Mouse (Mus musculus) forebrain, embryonic 11.5 days (tissue): ENCODE data around the gene Tef. TPM values are rescaled to one million over a fixed set of nuclear protein-coding genes. Genes with fewer than 3 reads are reported as not detected.
A peak's percentile ranks its signal among the peaks of the same experiment; 100 is the strongest.

Source experiments
- ATAC-seq: fragments of 200-750 bp; cut with Nextera tagmentation; replicated peaks from 2 replicates; pipeline ENCODE4 v1.8.0; 2017; ENCODE audit warnings: moderate TSS enrichment; ENCODE audit not compliant: low FRiP score
- DNase-seq: peaks from one replicate; pipeline ENCODE4 v3.0.0-alpha.2; 2017; ENCODE audit warnings: low spot score
- H3K27ac ChIP-seq: fragments of 300-500 bp; sonication (generic); 2 replicates; pipeline ENCODE4 v1.5.1; 2014; ENCODE audit warnings: low read depth, low read length
- H3K27me3 ChIP-seq: fragments of 300-500 bp; sonication (generic); 2 replicates; pipeline ENCODE4 v1.6.1; 2014; ENCODE audit warnings: mild to moderate bottlenecking, low read length, mixed read lengths; ENCODE audit not compliant: control insufficient read depth, insufficient read depth
- H3K36me3 ChIP-seq: fragments of 300-500 bp; sonication (generic); 2 replicates; pipeline ENCODE4 v1.6.1; 2014; ENCODE audit warnings: mild to moderate bottlenecking, low read length, moderate library complexity, mixed read lengths; ENCODE audit not compliant: control insufficient read depth, insufficient read depth
- H3K4me1 ChIP-seq: fragments of 300-500 bp; sonication (generic); replicated peaks from 2 replicates; pipeline ENCODE4 v1.6.1; 2014; ENCODE audit warnings: low read length, mixed read lengths; ENCODE audit not compliant: control insufficient read depth, insufficient read depth
- H3K4me2 ChIP-seq: fragments of 300-500 bp; sonication (generic); 2 replicates; pipeline ENCODE4 v1.6.1; 2014; ENCODE audit warnings: low read depth, mild to moderate bottlenecking, low read length, moderate library complexity, mixed read lengths; ENCODE audit not compliant: severe bottlenecking
- H3K4me3 ChIP-seq: fragments of 300-500 bp; sonication (generic); 2 replicates; pipeline ENCODE4 v1.5.1; 2014; ENCODE audit warnings: low read depth, low read length
- H3K9ac ChIP-seq: fragments of 300-500 bp; sonication (generic); 2 replicates; pipeline ENCODE4 v1.6.1; 2014; ENCODE audit warnings: low read length
- H3K9me3 ChIP-seq: fragments of 300-500 bp; sonication (generic); 2 replicates; pipeline ENCODE4 v1.6.1; 2016; ENCODE audit warnings: low read length, mixed read lengths; ENCODE audit not compliant: control insufficient read depth
- WGBS: fragments of 180-500 bp; shearing (Covaris S2); extraction: QIAGEN DNeasy Blood & Tissue Kit; methylation state at CpG from one replicate; pipeline ENCODE4 v1.1.7; 2014; 5-methylcytosine and 5-hydroxymethylcytosine counted together
- polyA plus RNA-seq: library from polyadenylated mRNA; unstranded; fragments of >200 nt; fragmentation: Nextera tagmentation; extraction: Ambion mirVana; gene quantifications from 2 replicates; pipeline ENCODE4 v1.2.1, GENCODE M21; 2014

Gene Tef
- 16.8 and 17.4 TPM in 2 replicates for polyA plus RNA-seq

DNA sequence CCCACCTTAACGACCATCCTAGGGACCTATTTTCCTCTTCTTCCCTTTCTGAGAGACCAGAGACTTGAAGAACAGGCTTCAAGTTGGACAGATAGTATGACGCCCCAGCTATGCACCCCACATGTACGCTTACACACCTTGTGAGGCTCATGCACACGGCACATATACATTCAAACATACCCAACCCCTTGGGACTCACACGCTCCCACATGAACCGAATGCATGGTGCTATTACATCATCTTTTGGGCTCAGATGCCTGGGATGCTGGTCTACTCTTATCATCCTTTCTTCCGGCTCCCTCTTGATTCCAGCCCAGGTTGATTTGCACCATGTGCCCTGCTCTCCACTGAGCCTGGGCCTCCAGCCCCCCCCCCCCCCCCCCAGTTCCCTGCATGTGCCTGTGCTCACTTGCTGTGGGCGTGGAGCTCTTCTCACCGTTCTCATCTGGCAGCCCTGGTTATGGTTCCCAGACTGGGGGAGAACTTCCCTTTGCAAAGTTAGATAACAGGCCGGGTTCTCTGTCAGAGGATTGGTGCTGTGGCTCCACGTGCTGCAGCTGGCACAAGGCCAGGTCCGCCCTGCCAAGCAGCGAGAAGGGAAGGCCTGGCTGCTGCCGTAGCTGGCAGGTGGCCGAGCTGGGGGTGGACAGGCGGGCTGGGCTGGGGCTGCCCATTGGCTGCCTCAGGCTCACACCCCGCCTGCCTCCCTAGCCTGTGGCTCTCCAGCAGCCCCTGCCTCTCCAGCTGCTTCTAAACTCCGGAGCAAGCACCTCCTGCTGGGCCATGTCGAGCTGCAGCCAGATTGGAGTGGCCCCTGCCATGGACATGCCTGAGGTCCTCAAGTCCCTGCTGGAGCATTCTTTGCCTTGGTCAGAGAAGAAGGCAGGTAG, at the start of gene Tef:
Gene Tef (plus strand): TSS at position 421 of the 890 bp plus-strand sequence.
- peak within 1 kb of the TSS; percentile 29 for H3K9ac ChIP-seq
- DNase-seq: peak; percentile 92
- 29% methylated on average over 19 of the region's 19 CpGs for WGBS

DNA sequence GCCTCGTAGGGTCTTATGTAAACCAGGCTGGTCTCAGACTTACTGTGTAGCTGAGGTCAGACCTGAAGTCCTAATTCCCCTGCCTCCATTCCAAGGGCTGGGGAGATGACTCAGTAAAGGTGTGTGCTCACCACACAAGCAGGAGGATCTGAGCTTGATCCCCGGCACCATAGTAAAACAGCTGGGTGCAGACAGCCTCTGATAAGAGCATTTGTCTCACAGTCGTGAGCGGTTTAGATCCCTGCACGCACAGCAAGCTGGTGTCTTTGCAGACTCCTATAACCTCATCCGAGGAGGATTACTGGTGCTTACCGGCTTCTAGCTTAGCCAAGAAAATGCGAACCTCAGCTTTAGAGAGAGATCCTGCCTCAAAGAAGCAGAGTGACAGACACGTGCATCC, 48.6 kb upstream of the Tef start:
- DNase-seq: no peak
- Histone ChIP-seq H3K9me3 (no peaks in the 10 kb centered on the region), H3K27ac (no peak overlapping the region), H3K27me3 (no peaks in the 10 kb centered on the region), H3K4me3 (no peak overlapping the region), H3K4me1 (no peaks in the 10 kb centered on the region), H3K4me2 (no peak overlapping the region), H3K36me3 (no peaks in the 10 kb centered on the region; the same call in 1 of the 2 replicates), H3K9ac (no peak overlapping the region)
- 93% methylated on average over 9 of the region's 9 CpGs for WGBS
- no peak for ATAC-seq

More for the DNA sequence above, at the start of gene Tef:
- H3K4me3 ChIP-seq: peak within 1 kb of the TSS; percentile 2; the same call in 1 of the 2 replicates
- peak within 1 kb of the TSS; percentile 46 for H3K4me2 ChIP-seq
- peak; percentile 99 for ATAC-seq
- H3K36me3 ChIP-seq: no peaks in the 10 kb centered on the region
- peaks cover 9% of the 10 kb centered on the region; the same call in 1 of the 2 replicates for H3K4me1 ChIP-seq
- H3K27me3 ChIP-seq: no peaks in the 10 kb centered on the region
- no peak within 1 kb of the TSS for H3K27ac ChIP-seq
- H3K9me3 ChIP-seq: no peaks in the 10 kb centered on the region

DNA sequence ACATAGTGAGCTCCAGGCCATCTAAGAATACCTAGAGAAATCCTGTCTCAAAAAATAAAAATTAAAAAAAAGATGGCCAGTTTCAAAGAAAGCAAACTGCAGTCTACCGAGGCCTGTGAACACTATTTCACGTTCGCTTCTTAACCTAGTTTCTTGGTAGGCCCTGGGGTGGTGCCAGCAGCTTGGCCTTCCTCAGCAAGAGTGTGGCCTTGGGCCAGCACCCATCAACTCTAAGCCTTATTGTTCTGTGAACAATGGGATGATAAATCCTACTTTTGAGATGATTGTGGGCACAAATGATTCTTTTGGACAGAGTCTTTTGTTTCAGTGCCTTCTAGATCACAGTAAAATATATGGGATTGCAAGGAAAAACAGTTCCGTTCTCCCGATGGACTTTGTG, 43.5 kb upstream of the Tef start:
- ATAC-seq (no peak), DNase-seq (no peak)
- Histone ChIP-seq H3K4me2 (no peak overlapping the region), H3K4me3 (no peak overlapping the region), H3K4me1 (no peaks in the 10 kb centered on the region), H3K27ac (no peak overlapping the region), H3K36me3 (peaks cover 2% of the 10 kb centered on the region; the same call in 1 of the 2 replicates), H3K9ac (no peak overlapping the region), H3K9me3 (no peaks in the 10 kb centered on the region), H3K27me3 (no peaks in the 10 kb centered on the region)
- 89% methylated on average over 5 of the region's 5 CpGs for WGBS

- ATAC-seq: no peak
- DNase-seq: no peak
- H3K4me3 ChIP-seq: no peak overlapping the region
- H3K27ac ChIP-seq: no peak overlapping the region
- 97% methylated on average over 3 of the region's 3 CpGs for WGBS
- no peak overlapping the region for H3K4me2 ChIP-seq
- no peaks in the 10 kb centered on the region for H3K9me3 ChIP-seq
- H3K9ac ChIP-seq: no peak overlapping the region
- H3K36me3 ChIP-seq: peaks cover 2% of the 10 kb centered on the region; the same call in 1 of the 2 replicates
- no peaks in the 10 kb centered on the region for H3K4me1 ChIP-seq
- H3K27me3 ChIP-seq: no peaks in the 10 kb centered on the region
Observed at GRCm38 (mm10) chr15:81759542-81759941, 42.7 kb upstream of the Tef start.

- no peak overlapping the region for H3K4me2 ChIP-seq
- DNase-seq (no peak), ATAC-seq (no peak)
- H3K27me3 ChIP-seq: no peaks in the 10 kb centered on the region
- H3K27ac ChIP-seq: no peak overlapping the region
- no peaks in the 10 kb centered on the region for H3K9me3 ChIP-seq
- no peak overlapping the region for H3K4me3 ChIP-seq
- H3K36me3 ChIP-seq: peaks cover 2% of the 10 kb centered on the region; the same call in 1 of the 2 replicates
- H3K4me1 ChIP-seq: no peaks in the 10 kb centered on the region
- WGBS: 93% methylated on average over 5 of the region's 5 CpGs
- H3K9ac ChIP-seq: no peak overlapping the region
Observed at GRCm38 (mm10) chr15:81760361-81761079, 41.7 kb upstream of the Tef start.

DNA sequence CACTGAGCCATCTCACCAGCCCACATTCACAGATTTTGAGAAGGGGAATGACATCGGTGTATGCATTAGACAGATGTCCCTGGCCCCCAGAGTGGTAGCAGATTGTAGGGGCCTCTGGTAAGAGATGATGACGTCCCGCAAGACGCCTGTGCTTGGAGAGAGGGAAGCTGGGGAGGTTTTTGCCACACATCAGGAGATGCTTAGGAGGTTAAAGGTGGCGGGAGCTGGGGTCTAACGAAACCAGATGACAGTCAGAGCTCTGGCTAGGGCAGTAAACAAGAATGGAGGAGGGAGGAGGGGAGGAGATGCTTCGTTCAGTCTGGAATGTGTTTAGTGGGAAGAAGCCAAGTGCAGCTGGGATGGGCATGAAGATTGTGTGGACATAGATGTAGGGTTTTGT, 40.8 kb upstream of the Tef start:
- Histone ChIP-seq H3K36me3 (peaks cover 2% of the 10 kb centered on the region; the same call in 1 of the 2 replicates), H3K9ac (no peak overlapping the region), H3K4me2 (no peak overlapping the region), H3K9me3 (no peaks in the 10 kb centered on the region), H3K4me3 (no peak overlapping the region), H3K27me3 (no peaks in the 10 kb centered on the region), H3K27ac (no peak overlapping the region), H3K4me1 (no peaks in the 10 kb centered on the region)
- ATAC-seq (no peak), DNase-seq (no peak)
- WGBS: 82% methylated on average over 7 of the region's 7 CpGs

- Histone ChIP-seq H3K36me3 (peaks cover 2% of the 10 kb centered on the region; the same call in 1 of the 2 replicates), H3K27ac (no peak overlapping the region), H3K27me3 (no peaks in the 10 kb centered on the region), H3K4me2 (no peak overlapping the region), H3K9me3 (no peaks in the 10 kb centered on the region), H3K4me1 (no peaks in the 10 kb centered on the region), H3K4me3 (no peak overlapping the region), H3K9ac (no peak overlapping the region)
- 90% methylated on average over 3 of the region's 3 CpGs for WGBS
- no peak for DNase-seq
- no peak for ATAC-seq
Observed at GRCm38 (mm10) chr15:81761959-81762358, 40.3 kb upstream of the Tef start.

GRCm38 (mm10) chr15:81764573-81764972, 37.6 kb upstream of the Tef start:
- Histone ChIP-seq H3K27ac (no peak overlapping the region), H3K27me3 (no peaks in the 10 kb centered on the region), H3K9me3 (no peaks in the 10 kb centered on the region), H3K4me3 (no peak overlapping the region), H3K4me2 (no peak overlapping the region), H3K9ac (no peak overlapping the region), H3K36me3 (peaks cover 7% of the 10 kb centered on the region), H3K4me1 (no peaks in the 10 kb centered on the region)
- DNase-seq (no peak), ATAC-seq (no peak)
- WGBS: 89% methylated on average over 6 of the region's 6 CpGs
